ENCODE assay signal across 35 mouse cellular contexts in genomic region chr9:15880754-15881153, GRCm38 (mm10). TPM values are rescaled to one million over a fixed set of nuclear protein-coding genes. Genes with fewer than 3 reads are reported as not detected.
DNase-seq lines count a peak whose midpoint lies in the region; ATAC-seq and TF ChIP-seq lines count a peak whose summit lies in the region.
"Had no signal": no experiment of that assay in that cellular context is flagged by ENCODE, and none has a peak within 500 bp of the region (broad histone marks: within the 10 kb centered on the region; RNA-seq: fewer than 3 reads in every experiment).

No protein-coding gene starts in this region.

- no peak overlapping the region for H3K27ac ChIP-seq in forebrain, embryonic 15.5 days (replicated peaks)
- no peak overlapping the region for H3K27ac ChIP-seq in forebrain, embryonic 14.5 days (ENCODE audit: low read depth, low read length)
- H3K27ac ChIP-seq in midbrain, embryonic 11.5 days (ENCODE audit: low read depth, low read length), result no peak overlapping the region
- H3K27ac ChIP-seq in midbrain, embryonic 10.5 days (replicated peaks), result no peak overlapping the region
- no peak overlapping the region for H3K27ac ChIP-seq in hindbrain, embryonic 13.5 days
- H3K27ac ChIP-seq in midbrain, postnatal 0 days (ENCODE audit: low read depth, low read length), result no peak overlapping the region
- H3K27ac ChIP-seq: embryonic facial prominence, embryonic 10.5 days; embryonic facial prominence, embryonic 15.5 days; heart, embryonic 15.5 days; kidney, embryonic 15.5 days; liver, embryonic 15.5 days; lung, embryonic 15.5 days; midbrain, embryonic 12.5 days had no signal

- H3K9ac ChIP-seq in forebrain, embryonic 15.5 days (replicated peaks), result no peak overlapping the region
- no peak overlapping the region for H3K9ac ChIP-seq in forebrain, embryonic 14.5 days (ENCODE audit: low read length)
- H3K9ac ChIP-seq in midbrain, embryonic 11.5 days (ENCODE audit: low read length), result no peak overlapping the region
- no peak overlapping the region for H3K9ac ChIP-seq in hindbrain, embryonic 13.5 days
- H3K9ac ChIP-seq in midbrain, postnatal 0 days (replicated peaks; ENCODE audit: low read length, poor library complexity, severe bottlenecking), result no peak overlapping the region
- H3K9ac ChIP-seq: embryonic facial prominence, embryonic 15.5 days; heart, embryonic 15.5 days; kidney, embryonic 15.5 days; liver, embryonic 15.5 days; lung, embryonic 15.5 days; midbrain, embryonic 12.5 days had no signal

- H3K4me1 ChIP-seq in forebrain, embryonic 15.5 days, result no peaks in the 10 kb centered on the region; the same call in 1 of the 2 replicates
- H3K4me1 ChIP-seq in forebrain, embryonic 14.5 days (ENCODE audit: control insufficient read depth, insufficient read depth, low read length), result no peaks in the 10 kb centered on the region
- no peaks in the 10 kb centered on the region for H3K4me1 ChIP-seq in midbrain, embryonic 11.5 days (ENCODE audit: control insufficient read depth, insufficient read depth, low read length)
- 0 out of 2 replicates have a peak, but pooled peaks cover 3% of the 10 kb centered on the region for H3K4me1 ChIP-seq in midbrain, embryonic 10.5 days
- H3K4me1 ChIP-seq in hindbrain, embryonic 13.5 days (replicated peaks), result no peaks in the 10 kb centered on the region
- no peaks in the 10 kb centered on the region for H3K4me1 ChIP-seq in midbrain, postnatal 0 days (ENCODE audit: insufficient read depth, low read length)
- H3K4me1 ChIP-seq: embryonic facial prominence, embryonic 10.5 days; embryonic facial prominence, embryonic 15.5 days; kidney, embryonic 15.5 days; liver, embryonic 15.5 days; lung, embryonic 15.5 days; midbrain, embryonic 12.5 days had no signal

- no peak overlapping the region for H3K4me2 ChIP-seq in forebrain, embryonic 15.5 days (replicated peaks)
- no peak overlapping the region for H3K4me2 ChIP-seq in forebrain, embryonic 14.5 days (ENCODE audit: low read length)
- no peak overlapping the region for H3K4me2 ChIP-seq in midbrain, embryonic 11.5 days
- H3K4me2 ChIP-seq in hindbrain, embryonic 13.5 days, result no peak overlapping the region
- no peak overlapping the region for H3K4me2 ChIP-seq in midbrain, postnatal 0 days (ENCODE audit: low read depth, low read length, poor library complexity, severe bottlenecking)
- H3K4me2 ChIP-seq: embryonic facial prominence, embryonic 15.5 days; heart, embryonic 15.5 days; kidney, embryonic 15.5 days; liver, embryonic 15.5 days; lung, embryonic 15.5 days; midbrain, embryonic 12.5 days had no signal

- no peak for TF ChIP-seq CTCF in midbrain, postnatal 0 days (IDR thresholded peaks at IDR 0.05)

- no peaks in the 10 kb centered on the region for H3K27me3 ChIP-seq in forebrain, embryonic 15.5 days
- H3K27me3 ChIP-seq in forebrain, embryonic 14.5 days (replicated peaks; ENCODE audit: control insufficient read depth, insufficient read depth, low read length), result no peaks in the 10 kb centered on the region
- no peaks in the 10 kb centered on the region for H3K27me3 ChIP-seq in midbrain, embryonic 11.5 days (ENCODE audit: control insufficient read depth, insufficient read depth, low read length)
- H3K27me3 ChIP-seq in midbrain, embryonic 10.5 days (ENCODE audit: low read depth, poor library complexity, severe bottlenecking), result no peaks in the 10 kb centered on the region
- no peaks in the 10 kb centered on the region for H3K27me3 ChIP-seq in hindbrain, embryonic 13.5 days
- no peaks in the 10 kb centered on the region for H3K27me3 ChIP-seq in midbrain, postnatal 0 days (ENCODE audit: insufficient read depth, low read length)
- H3K27me3 ChIP-seq: embryonic facial prominence, embryonic 15.5 days; heart, embryonic 15.5 days; kidney, embryonic 15.5 days; liver, embryonic 15.5 days; lung, embryonic 15.5 days; midbrain, embryonic 12.5 days had no signal

- DNase-seq in forebrain, embryonic 14.5 days (ENCODE audit: low spot score), result no peak
- no peak for DNase-seq in midbrain, embryonic 11.5 days (ENCODE audit: low spot score, missing footprints)
- DNase-seq in midbrain, embryonic 10.5 days (ENCODE audit: low spot score), result no peak
- no peak for DNase-seq in midbrain, postnatal 0 days (ENCODE audit: low spot score)
- DNase-seq in frontal cortex, postnatal 10 days (ENCODE audit: low spot score in 2 of 2), result no peak
- DNase-seq: adrenal gland, adult 8-10 months; gastrocnemius, postnatal 10 days; liver; right cerebral cortex, adult 18-20 months; spleen, adult 18-20 months had no signal

- H3K4me3 ChIP-seq in forebrain, embryonic 15.5 days, result no peak overlapping the region
- H3K4me3 ChIP-seq in forebrain, embryonic 14.5 days (ENCODE audit: low read depth, low read length), result no peak overlapping the region
- H3K4me3 ChIP-seq in midbrain, embryonic 11.5 days (ENCODE audit: low read depth, low read length), result no peak overlapping the region
- no peak overlapping the region for H3K4me3 ChIP-seq in midbrain, embryonic 10.5 days
- H3K4me3 ChIP-seq in hindbrain, embryonic 13.5 days, result no peak overlapping the region
- no peak overlapping the region for H3K4me3 ChIP-seq in midbrain, postnatal 0 days (ENCODE audit: low read depth, low read length)
- H3K4me3 ChIP-seq: embryonic facial prominence, embryonic 10.5 days; embryonic facial prominence, embryonic 15.5 days; heart, embryonic 15.5 days; kidney, embryonic 15.5 days; liver, embryonic 15.5 days; lung, embryonic 15.5 days; midbrain, embryonic 12.5 days; myocyte had no signal

- ATAC-seq in forebrain, embryonic 15.5 days (replicated peaks), result peak; percentile 52; the same call in 1 of the 2 replicates
- no peak for ATAC-seq in forebrain, embryonic 14.5 days
- peak; percentile 27; the same call in 1 of the 2 replicates for ATAC-seq in midbrain, embryonic 11.5 days (ENCODE audit: low FRiP score)
- ATAC-seq in hindbrain, embryonic 13.5 days (ENCODE audit: low FRiP score), result peak; percentile 54; the same call in 1 of the 2 replicates
- 0 out of 2 replicates have a peak, but pooled peaks have one; percentile 23 for ATAC-seq in midbrain, postnatal 0 days (ENCODE audit: low FRiP score)

- no peaks in the 10 kb centered on the region for H3K9me3 ChIP-seq in forebrain, embryonic 15.5 days
- H3K9me3 ChIP-seq in forebrain, embryonic 14.5 days (replicated peaks; ENCODE audit: control insufficient read depth, low read length), result no peaks in the 10 kb centered on the region
- no peaks in the 10 kb centered on the region for H3K9me3 ChIP-seq in midbrain, embryonic 11.5 days (ENCODE audit: control insufficient read depth, low read length)
- H3K9me3 ChIP-seq in midbrain, embryonic 10.5 days (replicated peaks), result no peaks in the 10 kb centered on the region
- H3K9me3 ChIP-seq in hindbrain, embryonic 13.5 days, result no peaks in the 10 kb centered on the region
- no peaks in the 10 kb centered on the region for H3K9me3 ChIP-seq in midbrain, postnatal 0 days (ENCODE audit: low read length)
- H3K9me3 ChIP-seq: embryonic facial prominence, embryonic 10.5 days; embryonic facial prominence, embryonic 15.5 days; G1E; heart, embryonic 15.5 days; kidney, embryonic 15.5 days; liver, embryonic 15.5 days; lung, embryonic 15.5 days; midbrain, embryonic 12.5 days had no signal

- no peaks in the 10 kb centered on the region for H3K36me3 ChIP-seq in forebrain, embryonic 15.5 days
- H3K36me3 ChIP-seq in forebrain, embryonic 14.5 days (ENCODE audit: control insufficient read depth, insufficient read depth, low read length), result no peaks in the 10 kb centered on the region
- no peaks in the 10 kb centered on the region for H3K36me3 ChIP-seq in midbrain, embryonic 11.5 days (ENCODE audit: control insufficient read depth, insufficient read depth, low read length)
- H3K36me3 ChIP-seq in midbrain, embryonic 10.5 days, result no peaks in the 10 kb centered on the region
- H3K36me3 ChIP-seq in hindbrain, embryonic 13.5 days, result no peaks in the 10 kb centered on the region
- H3K36me3 ChIP-seq in midbrain, postnatal 0 days (ENCODE audit: insufficient read depth, low read length), result no peaks in the 10 kb centered on the region
- H3K36me3 ChIP-seq: embryonic facial prominence, embryonic 10.5 days; embryonic facial prominence, embryonic 15.5 days; G1E; heart, embryonic 15.5 days; kidney, embryonic 15.5 days; liver, embryonic 15.5 days; lung, embryonic 15.5 days; midbrain, embryonic 12.5 days had no signal

RNA-seq across cellular contexts. Expression of gene Mtnr1b, which starts 6.4 kb away (rescaled TPM):
- polyA plus RNA-seq in forebrain, embryonic 15.5 days (2015; fragmentation: Nextera tagmentation; extraction: Ambion mirVana), result not detected in 2 replicates
- not detected in 2 replicates for polyA plus RNA-seq in forebrain, embryonic 14.5 days (2014; fragmentation: Nextera tagmentation; extraction: Ambion mirVana)
- polyA plus RNA-seq in midbrain, embryonic 11.5 days (2014; fragmentation: Nextera tagmentation; extraction: Ambion mirVana), result not detected in 2 replicates
- not detected in 2 replicates for polyA plus RNA-seq in midbrain, embryonic 10.5 days (2016; fragmentation: Nextera tagmentation; extraction: Ambion mirVana)
- polyA plus RNA-seq in hindbrain, embryonic 13.5 days (2015; fragmentation: Nextera tagmentation; extraction: Ambion mirVana), result not detected in 2 replicates
- total RNA-seq in midbrain, postnatal 0 days (2014; rRNA removed), result 1.0 TPM in 1 of 2 replicates, not detected in the other
- not detected in 2 replicates for polyA plus RNA-seq in midbrain, postnatal 0 days (2015; fragmentation: Nextera tagmentation; extraction: Ambion mirVana)
- total RNA-seq: adrenal gland, adult 8-10 months; adrenal gland, postnatal 4 days; G1E; gastrocnemius, postnatal 10 days; heart, postnatal 25 days; layer of hippocampus, adult 18-20 months; layer of hippocampus, postnatal 10 days; left cerebral cortex, adult 18-20 months; left cerebral cortex, postnatal 14 days; megakaryocyte progenitor cell, adult 5-6 weeks had no signal
- polyA plus RNA-seq: cerebellum, adult 2 months; cortical plate, adult 2 months; embryonic facial prominence, embryonic 10.5 days; embryonic facial prominence, embryonic 15.5 days; forebrain, embryonic 16.5 days; G1E; gonadal fat pad, adult 2 months; heart, embryonic 15.5 days; kidney, embryonic 15.5 days; limb, embryonic 11.5 days; liver, embryonic 15.5 days; lung, embryonic 15.5 days; midbrain, embryonic 12.5 days; myocyte; stomach, embryonic 16.5 days; urinary bladder, adult 2 months had no signal
